Mouse (Mus musculus): ENCODE measurements around the gene Olfr117. TPM values are rescaled to one million over a fixed set of nuclear protein-coding genes. Genes with fewer than 3 reads are reported as not detected.
"Not testable (repeated sequence)": the region's sequence is repeated elsewhere in the genome, so short reads cannot be mapped to it uniquely, and the experiment has no call there.

Gene Olfr117
- not detected in 2 replicates for polyA plus RNA-seq (2014; fragmentation: Nextera tagmentation; extraction: Ambion mirVana)

- Histone ChIP-seq H3K4me1 (replicated peaks; ENCODE audit: control insufficient read depth, insufficient read depth, low read length) (no peaks in the 10 kb centered on the region), H3K9me3 (ENCODE audit: control insufficient read depth, low read length) (no peaks in the 10 kb centered on the region), H3K27ac (ENCODE audit: low read depth, low read length) (no peak within 1 kb of the TSS), H3K27me3 (replicated peaks; ENCODE audit: control insufficient read depth, insufficient read depth, low read length) (no peaks in the 10 kb centered on the region), H3K4me3 (ENCODE audit: low read depth, low read length) (no peak within 1 kb of the TSS), H3K4me2 (no peak within 1 kb of the TSS), H3K36me3 (ENCODE audit: control insufficient read depth, insufficient read depth, low read length) (no peaks in the 10 kb centered on the region), H3K9ac (ENCODE audit: low read depth, low read length) (no peak within 1 kb of the TSS)
- DNase-seq (ENCODE audit: low spot score) (no peak), ATAC-seq (replicated peaks; ENCODE audit: low FRiP score) (no peak)
- WGBS, result 55% methylated on average over 1 of the region's 1 CpGs
Measured at GRCm38 (mm10) chr17:37663682-37664081, at the start of gene Olfr117. Olfr117 (minus strand) TSS chr17:37663782.

GRCm38 (mm10) chr17:37696264-37696663 lies 32.7 kb upstream of the Olfr117 start, which contains the start of gene Olfr119:
Olfr119 (plus strand) TSS chr17:37696564.
- H3K9me3 ChIP-seq (ENCODE audit: control insufficient read depth, low read length); H3K27me3 ChIP-seq (replicated peaks; ENCODE audit: control insufficient read depth, insufficient read depth, low read length); H3K36me3 ChIP-seq (ENCODE audit: control insufficient read depth, insufficient read depth, low read length); H3K4me2 ChIP-seq; DNase-seq (ENCODE audit: low spot score); H3K9ac ChIP-seq (ENCODE audit: low read depth, low read length); H3K4me3 ChIP-seq (ENCODE audit: low read depth, low read length); ATAC-seq (replicated peaks; ENCODE audit: low FRiP score); H3K27ac ChIP-seq (ENCODE audit: low read depth, low read length); H3K4me1 ChIP-seq (replicated peaks; ENCODE audit: control insufficient read depth, insufficient read depth, low read length): not testable (repeated sequence)
- 58% methylated on average over 1 of the region's 1 CpGs for WGBS

DNA sequence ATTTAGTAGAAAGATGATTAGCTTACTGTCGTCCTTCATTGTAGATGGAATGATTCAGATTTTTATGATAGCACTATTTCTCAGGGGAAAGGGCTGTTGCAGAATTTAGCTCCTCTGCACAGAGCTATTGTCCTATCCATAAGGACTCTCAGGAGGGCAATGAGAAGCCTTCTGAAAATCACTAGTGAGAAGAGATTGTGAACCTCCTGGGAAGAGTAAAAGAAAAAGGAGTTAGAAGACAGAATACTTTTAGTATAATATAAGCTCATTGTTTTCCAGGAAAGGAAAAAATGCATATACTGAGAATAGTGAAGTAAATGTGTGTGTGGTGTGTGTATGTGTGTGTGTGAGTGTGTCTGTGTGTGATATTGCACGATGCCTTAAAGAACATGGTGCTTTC lies 3.1 kb upstream of the Olfr117 start, which contains the start of gene Olfr118:
TSS of gene Olfr118 (plus strand) at position 301 of the 400 bp plus-strand sequence.
- Histone ChIP-seq H3K36me3 (ENCODE audit: control insufficient read depth, insufficient read depth, low read length) (no peaks in the 10 kb centered on the region), H3K4me2 (no peak within 1 kb of the TSS), H3K27me3 (replicated peaks; ENCODE audit: control insufficient read depth, insufficient read depth, low read length) (no peaks in the 10 kb centered on the region), H3K4me1 (replicated peaks; ENCODE audit: control insufficient read depth, insufficient read depth, low read length) (no peaks in the 10 kb centered on the region), H3K9me3 (ENCODE audit: control insufficient read depth, low read length) (no peaks in the 10 kb centered on the region), H3K27ac (ENCODE audit: low read depth, low read length) (no peak within 1 kb of the TSS), H3K9ac (ENCODE audit: low read depth, low read length) (no peak within 1 kb of the TSS), H3K4me3 (ENCODE audit: low read depth, low read length) (no peak within 1 kb of the TSS)
- ATAC-seq (replicated peaks; ENCODE audit: low FRiP score) (no peak), DNase-seq (ENCODE audit: low spot score) (no peak)
- 55% methylated on average over 2 of the region's 2 CpGs for WGBS

GRCm38 (mm10) chr17:37627009-37627408 lies 36.6 kb downstream of the Olfr117 start, which contains the start of the genes Olfr115 and Olfr116:
Olfr115 (minus strand) TSS chr17:37627109.
Olfr116 (minus strand) TSS chr17:37627199.
- Histone ChIP-seq H3K27ac (ENCODE audit: low read depth, low read length) (no peak within 1 kb of the TSS), H3K4me3 (ENCODE audit: low read depth, low read length) (no peak within 1 kb of the TSS), H3K4me1 (replicated peaks; ENCODE audit: control insufficient read depth, insufficient read depth, low read length) (no peaks in the 10 kb centered on the region), H3K9me3 (ENCODE audit: control insufficient read depth, low read length) (peaks cover 3% of the 10 kb centered on the region; the same call in 1 of the 2 replicates), H3K27me3 (replicated peaks; ENCODE audit: control insufficient read depth, insufficient read depth, low read length) (no peaks in the 10 kb centered on the region), H3K4me2 (no peak within 1 kb of the TSS), H3K36me3 (ENCODE audit: control insufficient read depth, insufficient read depth, low read length) (no peaks in the 10 kb centered on the region), H3K9ac (ENCODE audit: low read depth, low read length) (no peak within 1 kb of the TSS)
- WGBS, result 78% methylated on average over 2 of the region's 2 CpGs
- no peak for DNase-seq (ENCODE audit: low spot score)
- ATAC-seq (replicated peaks; ENCODE audit: low FRiP score), result no peak

Other genes starting within 250 kb of the Olfr117 start
- not detected in 2 replicates for gene Olfr108, start 218.3 kb downstream of the Olfr117 start, polyA plus RNA-seq (2014; fragmentation: Nextera tagmentation; extraction: Ambion mirVana)
- gene Olfr109, start 204.9 kb downstream of the Olfr117 start, polyA plus RNA-seq (2014; fragmentation: Nextera tagmentation; extraction: Ambion mirVana), result not detected in 2 replicates
- not detected in 2 replicates for gene H2-M2, start 180.2 kb downstream of the Olfr117 start, polyA plus RNA-seq (2014; fragmentation: Nextera tagmentation; extraction: Ambion mirVana)
- gene Olfr110, start 171.3 kb downstream of the Olfr117 start, polyA plus RNA-seq (2014; fragmentation: Nextera tagmentation; extraction: Ambion mirVana), result not detected in 2 replicates
- not detected in 2 replicates for gene Olfr111, start 155.8 kb downstream of the Olfr117 start, polyA plus RNA-seq (2014; fragmentation: Nextera tagmentation; extraction: Ambion mirVana)
- not detected in 2 replicates for gene Olfr112, start 94.3 kb downstream of the Olfr117 start, polyA plus RNA-seq (2014; fragmentation: Nextera tagmentation; extraction: Ambion mirVana)
- gene Olfr113, start 86.1 kb downstream of the Olfr117 start, polyA plus RNA-seq (2014; fragmentation: Nextera tagmentation; extraction: Ambion mirVana), result not detected in 2 replicates
- not detected in 2 replicates for gene Olfr114, start 71.0 kb downstream of the Olfr117 start, polyA plus RNA-seq (2014; fragmentation: Nextera tagmentation; extraction: Ambion mirVana)
- gene Olfr115, start 36.7 kb downstream of the Olfr117 start, polyA plus RNA-seq (2014; fragmentation: Nextera tagmentation; extraction: Ambion mirVana), result not detected in 2 replicates
- gene Olfr116, start 36.6 kb downstream of the Olfr117 start, polyA plus RNA-seq (2014; fragmentation: Nextera tagmentation; extraction: Ambion mirVana), result not detected in 2 replicates
- not detected in 2 replicates for gene Olfr118, start 3.2 kb upstream of the Olfr117 start, polyA plus RNA-seq (2014; fragmentation: Nextera tagmentation; extraction: Ambion mirVana)
- gene Olfr119, start 32.8 kb upstream of the Olfr117 start, polyA plus RNA-seq (2014; fragmentation: Nextera tagmentation; extraction: Ambion mirVana), result not detected in 2 replicates
- not detected in 2 replicates for gene Olfr120, start 58.0 kb upstream of the Olfr117 start, polyA plus RNA-seq (2014; fragmentation: Nextera tagmentation; extraction: Ambion mirVana)
- gene Olfr121, start 85.1 kb upstream of the Olfr117 start, polyA plus RNA-seq (2014; fragmentation: Nextera tagmentation; extraction: Ambion mirVana), result not detected in 2 replicates
- not detected in 2 replicates for gene Olfr122, start 104.8 kb upstream of the Olfr117 start, polyA plus RNA-seq (2014; fragmentation: Nextera tagmentation; extraction: Ambion mirVana)
- gene Olfr123, start 129.7 kb upstream of the Olfr117 start, polyA plus RNA-seq (2014; fragmentation: Nextera tagmentation; extraction: Ambion mirVana), result not detected in 2 replicates
- not detected in 2 replicates for gene Olfr124, start 136.1 kb upstream of the Olfr117 start, polyA plus RNA-seq (2014; fragmentation: Nextera tagmentation; extraction: Ambion mirVana)
- gene Olfr125, start 169.2 kb upstream of the Olfr117 start, polyA plus RNA-seq (2014; fragmentation: Nextera tagmentation; extraction: Ambion mirVana), result not detected in 2 replicates
- gene Olfr126, start 183.7 kb upstream of the Olfr117 start, polyA plus RNA-seq (2014; fragmentation: Nextera tagmentation; extraction: Ambion mirVana), result not detected in 2 replicates
- gene Olfr127, start 236.7 kb upstream of the Olfr117 start, polyA plus RNA-seq (2014; fragmentation: Nextera tagmentation; extraction: Ambion mirVana), result not detected in 2 replicates